Mouse (Mus musculus) left cerebral cortex, adult 9 months (tissue): ENCODE data around the gene Il10rb.
"Not testable (repeated sequence)": the region's sequence is repeated elsewhere in the genome, so short reads cannot be mapped to it uniquely, and the experiment has no call there.

Experiments used
- DNase-seq, 2 experiments: peaks; one replicate each; pipeline ENCODE4 v3.0.0; 2022; ENCODE audit warnings: low spot score in 2 of 2

Gene Il10rb

DNA sequence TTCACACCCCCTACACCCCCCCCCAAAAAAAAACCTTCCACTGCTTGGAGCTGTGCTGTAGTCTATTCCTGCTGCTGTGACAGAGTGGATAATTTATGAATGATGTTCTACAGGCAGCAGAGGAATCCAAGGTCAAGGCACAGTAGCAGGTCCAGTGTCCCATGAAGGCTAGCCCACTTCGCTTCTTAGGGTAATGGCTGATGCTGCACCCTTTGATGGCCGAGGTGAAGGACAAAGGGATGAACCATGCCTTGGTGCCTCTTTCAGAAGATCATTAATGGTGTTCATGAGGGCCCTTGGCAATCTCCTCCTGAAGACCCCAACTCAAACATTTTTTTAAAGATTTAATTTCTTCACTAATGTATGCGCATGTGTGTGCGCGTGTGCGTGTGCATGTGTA lies 10.4 kb downstream of the Il10rb start:
- no peak for DNase-seq

DNA sequence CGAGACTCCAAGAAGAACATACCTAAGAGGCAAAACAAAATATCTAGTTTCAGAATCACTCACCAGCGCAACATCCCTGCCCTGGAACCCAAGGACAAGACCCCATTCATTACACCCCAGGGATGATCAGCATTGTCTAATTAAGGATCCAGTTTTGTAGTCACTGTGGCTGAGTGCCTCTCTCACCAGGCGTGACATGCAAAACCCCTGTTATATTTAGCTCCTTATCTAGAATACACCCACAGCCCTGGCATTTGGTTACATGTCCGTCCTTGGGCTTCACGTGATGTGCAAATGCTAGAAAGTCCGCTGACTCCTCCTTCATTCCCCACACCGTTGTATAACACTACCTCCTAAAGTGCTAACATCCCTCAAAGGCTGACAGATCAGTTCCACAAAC lies 11.0 kb downstream of the Il10rb start:
- no peak for DNase-seq

DNA sequence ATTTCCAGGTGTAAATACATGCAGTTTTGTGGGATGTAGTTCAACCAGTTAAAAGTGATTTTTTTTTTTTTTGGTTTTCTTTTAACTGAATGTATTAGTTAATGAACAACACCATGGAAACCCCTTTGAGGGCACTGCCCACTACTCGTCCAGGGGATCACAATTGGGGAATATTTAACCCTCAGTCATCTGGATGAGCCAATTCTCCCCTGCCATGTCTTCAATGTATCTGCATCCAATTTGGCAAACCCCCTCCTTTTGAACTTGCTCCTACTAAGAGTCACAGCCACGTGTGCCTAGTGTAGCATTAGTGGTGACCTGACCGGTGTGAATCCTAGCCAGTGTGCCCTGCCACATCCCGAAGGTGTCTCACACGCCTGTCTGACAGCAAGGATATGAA lies 12.6 kb downstream of the Il10rb start:
- DNase-seq = no peak

DNA sequence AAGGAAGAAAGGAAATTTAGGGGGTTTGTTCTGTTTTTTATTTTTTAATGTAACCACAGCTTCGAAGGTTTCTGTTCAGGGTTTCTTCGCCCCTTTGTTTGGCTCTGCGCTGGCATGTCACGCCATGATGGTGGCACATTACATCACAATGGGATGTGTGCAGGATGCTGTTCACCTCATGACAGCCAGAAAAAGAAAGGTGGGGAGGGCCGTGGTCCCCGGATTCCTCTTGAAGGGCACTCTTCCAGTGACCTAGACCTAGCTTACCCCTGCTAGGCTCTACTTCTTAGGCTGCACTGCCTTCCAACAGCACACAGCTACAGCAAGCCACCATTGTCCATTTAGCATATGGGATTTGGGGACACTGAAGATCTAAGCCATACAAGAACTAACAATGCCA lies 19.9 kb downstream of the Il10rb start:
- DNase-seq = no peak

DNA sequence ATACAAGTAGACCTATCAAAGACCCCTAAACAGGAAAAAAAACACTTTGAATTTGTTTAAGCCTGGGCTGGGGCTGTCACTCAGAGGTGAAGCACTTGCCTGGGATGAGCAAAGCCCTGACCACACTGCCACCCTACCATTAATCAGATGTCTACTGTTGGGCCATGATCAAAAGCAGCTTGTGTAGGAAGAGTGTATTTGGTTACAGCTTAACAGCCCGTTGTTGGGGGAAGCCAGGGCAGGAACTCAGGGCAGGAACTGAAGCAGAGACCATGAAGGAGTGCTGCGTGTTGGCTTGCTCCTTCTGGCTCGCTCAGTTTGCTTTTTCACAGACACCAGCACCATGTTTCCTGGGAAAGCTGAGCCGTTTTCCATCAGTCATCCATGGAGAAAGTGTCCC lies 20.6 kb downstream of the Il10rb start:
- DNase-seq = no peak

DNA sequence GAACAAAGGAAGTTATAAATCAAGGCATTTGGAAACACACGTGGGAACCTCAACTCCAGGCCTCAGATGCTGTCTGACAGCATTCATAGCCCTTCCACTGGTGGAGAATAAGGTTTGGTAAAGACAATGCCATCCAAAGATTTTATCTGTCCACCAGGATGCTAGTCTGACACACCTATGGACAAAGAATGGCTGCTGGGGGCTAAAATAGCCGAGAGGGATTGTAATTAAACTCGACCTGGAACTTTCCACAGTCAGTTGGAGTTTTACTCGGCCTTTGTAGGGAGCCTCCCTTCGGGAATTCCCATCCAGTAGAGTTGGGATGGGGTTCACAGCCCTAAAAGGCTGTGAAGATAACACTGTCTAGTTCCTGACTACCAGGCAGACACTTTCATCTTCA lies 21.5 kb downstream of the Il10rb start:
- no peak for DNase-seq

DNA sequence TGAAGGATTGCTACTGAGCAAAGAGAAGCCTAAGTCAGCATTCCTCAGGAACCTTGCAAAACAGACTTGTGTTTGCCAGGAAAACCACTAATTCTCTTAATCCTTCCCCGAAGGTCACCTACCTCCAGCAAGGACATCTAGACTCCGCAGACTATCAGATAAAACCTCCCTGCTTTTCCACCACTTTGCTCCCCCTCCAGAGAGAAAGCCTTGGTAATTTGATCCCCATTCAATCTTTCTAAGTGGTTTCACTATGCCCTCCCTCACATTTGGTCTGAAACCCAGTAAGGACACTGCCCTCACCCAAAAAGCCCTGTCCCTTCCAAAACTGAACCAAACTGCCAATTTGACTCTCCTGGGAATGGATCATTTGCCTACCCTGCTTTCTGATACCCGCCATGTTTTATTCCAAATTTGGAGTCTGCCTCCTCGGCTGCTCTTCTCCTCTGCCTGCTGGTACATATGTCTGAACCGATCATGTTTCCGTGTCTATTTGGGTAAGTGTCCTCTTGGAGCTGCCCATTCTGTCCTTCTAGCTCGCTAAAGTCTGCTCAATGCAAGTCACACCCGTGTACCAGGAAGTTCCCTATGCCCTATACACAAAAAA lies 22.4 kb downstream of the Il10rb start:
- no peak for DNase-seq

DNA sequence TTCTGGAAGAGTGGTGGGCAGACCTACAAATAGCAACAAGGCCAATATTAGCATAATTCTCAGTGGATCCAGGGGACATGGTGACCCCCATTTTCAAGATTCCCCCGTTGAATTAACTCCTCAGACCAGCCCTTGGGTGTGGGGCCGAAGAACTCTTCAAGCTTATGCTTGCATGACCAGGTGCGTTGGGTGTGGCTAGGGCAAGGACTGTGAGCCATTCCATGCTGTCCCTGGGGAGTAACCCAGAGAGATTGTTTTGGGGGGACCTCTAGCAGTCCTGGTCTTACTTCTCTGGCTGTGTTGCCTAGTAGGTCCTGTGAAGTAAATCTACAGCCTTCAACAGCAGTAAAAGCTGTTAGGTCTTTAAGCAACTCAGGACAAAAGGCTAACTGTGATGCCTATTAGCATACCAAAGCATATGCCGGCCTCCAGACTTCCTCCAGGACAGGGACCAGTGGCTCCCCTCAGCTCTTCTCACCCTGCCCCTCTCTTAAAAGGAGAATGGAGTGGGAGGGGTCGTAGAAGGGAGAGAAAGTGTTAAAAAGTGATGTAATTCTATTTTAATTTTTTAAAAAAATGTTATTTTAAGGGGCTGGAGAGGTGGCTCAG lies 26.9 kb downstream of the Il10rb start:
- no peak for DNase-seq

DNA sequence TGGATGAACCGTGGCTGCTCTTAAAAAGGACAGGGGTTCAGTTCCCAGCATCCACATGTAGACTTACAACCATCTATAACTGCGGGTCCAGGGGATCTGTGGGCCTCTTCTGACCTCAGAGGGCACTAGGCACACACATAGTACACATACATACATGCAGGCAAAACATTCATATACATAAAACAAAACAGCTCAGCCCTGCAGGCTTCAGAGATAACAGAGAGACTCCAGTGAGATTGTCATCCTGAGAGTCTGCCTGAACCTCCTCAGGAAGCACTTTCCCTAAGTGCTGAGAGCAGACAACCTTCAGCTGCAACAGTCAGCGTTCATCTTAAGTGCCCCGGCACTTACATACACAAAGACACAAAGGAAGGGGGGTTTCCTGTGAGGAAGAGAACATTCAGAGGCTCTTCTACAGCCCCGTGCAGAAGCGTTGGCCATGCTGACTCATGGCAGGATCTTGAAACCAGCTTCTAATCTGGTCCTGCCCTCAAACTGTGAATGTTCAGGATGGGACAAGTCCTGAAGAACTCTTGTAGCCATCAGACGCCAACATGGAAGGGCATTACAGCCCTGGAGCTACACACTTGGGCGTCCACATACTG lies 27.5 kb downstream of the Il10rb start:
- no peak for DNase-seq

DNA sequence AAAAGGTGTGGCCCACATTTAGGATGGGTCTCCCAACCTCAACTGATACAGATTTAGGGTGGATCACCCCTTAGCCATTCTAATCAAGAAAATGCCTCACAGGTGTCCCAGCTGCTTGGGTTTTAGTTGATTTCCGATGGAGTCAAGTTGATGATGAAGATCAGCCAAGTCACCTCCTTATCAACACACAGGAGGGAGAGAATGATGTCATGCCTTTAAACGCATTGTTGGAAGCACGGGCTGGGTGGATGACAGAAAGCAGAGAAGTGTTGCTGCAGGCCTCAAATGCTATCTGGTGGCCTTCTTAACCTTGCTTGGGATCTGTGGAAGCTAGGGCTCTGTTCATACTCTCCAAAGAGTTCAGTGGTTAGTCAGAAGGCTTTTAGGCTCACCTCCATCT lies 28.2 kb downstream of the Il10rb start:
- DNase-seq = no peak

DNA sequence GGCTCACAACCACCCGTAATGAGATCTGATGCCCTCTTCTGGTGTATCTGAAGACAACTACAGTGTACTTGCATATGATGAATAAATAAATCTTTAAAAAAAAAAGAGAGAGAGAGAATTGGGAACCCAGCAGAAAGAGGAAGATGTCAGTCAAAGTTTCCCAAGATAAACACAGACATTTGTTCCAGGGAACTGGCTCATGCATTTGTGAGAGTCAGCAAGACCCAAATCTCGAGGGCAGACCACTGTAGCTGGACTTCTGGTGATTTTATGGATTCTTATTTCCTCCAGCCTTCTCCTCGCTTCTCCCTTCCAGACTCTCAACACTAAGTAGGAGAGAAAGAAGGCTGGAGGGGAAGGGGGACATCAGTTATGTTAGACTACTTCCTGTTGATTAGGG lies 32.1 kb downstream of the Il10rb start:
- DNase-seq = no peak

DNA sequence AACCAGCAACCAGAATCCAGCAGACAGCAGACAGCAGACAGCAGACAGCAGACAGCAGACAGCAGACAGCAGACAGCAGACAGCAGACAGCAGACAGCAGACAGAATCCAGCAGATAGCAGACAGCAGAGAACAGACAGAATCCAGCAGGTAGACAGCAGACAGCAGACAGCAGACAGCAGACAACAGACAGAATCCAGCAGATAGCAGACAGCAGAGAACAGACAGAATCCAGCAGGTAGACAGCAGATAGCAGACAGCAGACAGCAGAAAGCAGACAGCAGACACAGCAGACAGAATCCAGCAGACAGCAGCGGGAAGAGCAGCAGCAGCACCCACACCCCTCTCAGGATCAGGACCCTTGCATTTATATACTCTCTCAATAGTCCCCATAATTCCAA lies 32.6 kb downstream of the Il10rb start:
- DNase-seq = not testable (repeated sequence)

DNA sequence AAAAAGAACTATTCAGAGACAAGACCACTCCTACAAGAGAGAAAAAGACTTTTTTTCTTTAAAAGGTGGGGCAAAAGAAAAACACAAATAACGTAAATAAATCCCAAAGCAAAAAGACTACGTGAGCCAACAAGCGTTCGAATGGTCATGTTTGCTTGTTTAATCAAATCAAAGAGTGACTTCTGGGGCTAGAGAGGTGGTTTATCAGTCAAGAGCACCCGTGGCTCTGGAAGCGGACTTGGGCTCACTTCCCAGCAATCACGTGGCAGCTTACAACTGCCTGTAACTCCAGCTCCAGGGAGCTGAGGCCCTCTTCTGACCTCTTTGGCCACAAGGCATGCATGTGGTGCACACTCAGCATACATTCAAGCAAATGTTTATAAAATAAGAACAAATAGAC lies 35.4 kb downstream of the Il10rb start:
- DNase-seq = no peak

DNA sequence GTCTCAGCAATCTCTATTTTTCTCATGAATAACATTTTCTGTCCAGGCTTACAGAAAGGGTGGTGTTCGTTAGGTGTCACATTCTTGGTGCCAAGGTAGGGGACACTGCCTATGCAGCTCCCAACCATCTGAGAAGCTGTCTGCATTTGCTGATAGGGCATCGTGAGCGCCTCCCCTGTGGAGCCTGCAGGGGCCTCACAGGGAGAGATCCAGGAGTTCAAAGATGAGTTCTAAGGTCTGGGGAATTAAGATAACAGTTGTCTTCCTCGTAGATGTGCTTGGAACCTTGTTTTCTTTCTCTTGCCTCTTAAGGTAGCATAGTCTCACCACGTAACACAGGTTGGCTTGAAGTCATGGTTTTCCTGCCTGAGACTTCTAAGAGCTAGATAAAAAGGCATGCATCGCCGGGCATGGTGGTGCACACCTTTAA lies 35.9 kb downstream of the Il10rb start:
- no peak for DNase-seq

DNA sequence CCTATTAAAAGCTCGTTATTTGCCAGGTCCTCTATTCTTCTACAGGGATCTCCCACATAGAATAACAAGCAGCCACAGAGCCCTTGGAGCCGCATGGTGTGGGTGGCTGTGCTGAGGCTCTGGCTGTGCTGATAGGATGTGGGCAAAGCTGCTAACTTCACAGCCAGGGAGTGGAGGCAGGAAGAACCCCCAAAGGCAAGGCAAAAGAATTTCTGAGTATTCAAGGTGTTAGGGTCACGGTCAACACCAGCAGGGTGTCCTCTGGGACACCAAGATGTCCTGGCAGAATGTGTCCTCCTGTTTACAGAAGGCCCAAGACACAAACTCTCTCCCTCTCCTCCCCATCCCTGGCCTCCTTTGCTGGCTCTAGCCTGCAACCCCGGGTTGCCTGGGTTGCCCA lies 36.5 kb downstream of the Il10rb start:
- peak in 1 of 2 experiments; percentile 26 for DNase-seq

DNA sequence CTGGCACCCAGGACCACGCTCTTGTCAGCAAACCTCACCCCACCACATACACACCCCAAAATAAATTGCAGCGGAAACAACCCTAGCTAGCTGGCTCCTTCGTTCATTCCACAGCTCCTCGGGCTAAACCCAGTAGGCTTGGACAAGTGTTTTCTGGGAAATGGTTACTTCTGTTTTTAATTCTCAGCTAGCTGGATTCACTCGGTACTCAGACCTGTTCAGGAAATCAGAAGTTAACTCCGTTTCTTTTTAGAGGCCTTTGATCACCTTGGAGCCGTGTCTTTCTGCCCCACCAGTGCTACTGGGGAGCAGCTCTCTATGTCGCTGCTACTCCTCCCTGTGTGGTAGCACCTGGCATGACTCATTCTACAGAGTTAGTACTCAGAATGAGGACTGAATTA lies 37.2 kb downstream of the Il10rb start:
- DNase-seq = no peak

DNA sequence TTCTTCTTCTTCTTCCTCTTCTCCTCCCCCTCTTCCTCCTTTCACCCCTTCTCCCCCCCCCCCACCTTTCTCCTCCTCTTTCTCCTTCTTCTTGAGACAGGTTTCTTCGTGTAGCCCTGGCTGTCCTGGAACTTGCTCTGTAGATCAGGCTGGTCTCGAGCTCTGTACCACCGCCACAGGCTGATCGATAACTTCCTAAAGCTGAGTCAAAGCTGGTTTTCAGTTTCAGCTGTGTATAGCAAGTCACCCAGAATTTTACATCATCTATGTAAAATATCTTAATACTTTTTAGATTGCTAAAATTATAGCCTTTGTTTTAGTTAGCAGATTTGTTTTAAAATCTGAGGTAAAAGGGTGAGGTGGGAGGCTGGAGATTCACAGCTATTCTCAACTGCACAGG lies 38.9 kb downstream of the Il10rb start:
- no peak for DNase-seq

DNA sequence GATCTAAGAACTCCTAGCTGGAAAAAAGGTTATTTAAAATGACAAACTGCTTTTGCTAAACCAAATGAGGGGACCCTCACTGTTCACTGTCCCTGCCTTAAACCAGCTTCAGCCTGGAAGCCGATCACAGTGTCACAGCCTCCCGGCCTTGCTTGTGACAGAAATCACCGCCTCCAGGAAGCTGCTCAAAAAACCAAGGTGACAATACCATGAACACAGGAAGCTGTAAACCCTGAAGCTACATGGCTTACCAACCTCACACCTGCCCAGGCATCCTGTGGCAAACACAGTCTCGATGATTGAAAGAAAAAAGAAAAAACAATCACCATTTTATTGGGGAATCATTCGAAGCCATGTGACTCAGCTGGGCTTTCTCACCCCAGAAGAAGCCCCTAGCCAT lies 39.6 kb downstream of the Il10rb start:
- DNase-seq = no peak

DNA sequence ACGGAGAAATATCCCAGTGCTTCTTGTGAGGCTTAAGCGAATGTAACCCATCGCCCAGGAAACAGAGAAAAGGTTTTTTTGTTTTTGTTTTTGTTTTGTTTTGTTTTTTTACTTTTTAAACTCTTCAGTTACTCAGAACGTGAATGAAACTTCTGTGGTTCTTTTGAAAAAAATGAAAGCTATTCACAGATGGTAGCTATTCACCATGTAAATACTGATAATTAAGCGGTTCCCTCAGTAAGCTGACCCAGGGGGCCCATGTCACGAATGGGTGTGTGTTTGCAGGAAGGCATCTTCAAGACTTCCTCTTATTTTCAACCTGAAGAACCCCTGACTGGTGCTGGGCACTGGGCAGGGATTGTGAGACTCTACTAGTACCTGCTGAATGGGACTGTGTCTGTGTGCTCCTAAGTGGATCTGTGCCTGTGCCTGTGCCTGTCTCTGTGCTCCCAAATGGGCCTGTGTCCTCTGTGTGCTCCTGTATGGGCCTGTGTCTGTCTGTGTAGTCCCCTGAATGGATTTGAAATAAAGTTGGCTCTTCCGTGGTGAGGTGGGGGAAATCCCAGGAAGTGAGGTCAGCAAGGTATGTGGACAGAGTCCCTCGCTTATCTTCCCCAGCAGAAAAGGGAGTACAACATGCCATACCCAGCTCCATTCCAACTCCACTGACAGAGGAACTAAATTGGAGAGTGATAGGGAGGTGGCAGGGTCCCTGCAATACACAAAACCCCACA lies 41.0 kb downstream of the Il10rb start:
- no peak for DNase-seq

DNA sequence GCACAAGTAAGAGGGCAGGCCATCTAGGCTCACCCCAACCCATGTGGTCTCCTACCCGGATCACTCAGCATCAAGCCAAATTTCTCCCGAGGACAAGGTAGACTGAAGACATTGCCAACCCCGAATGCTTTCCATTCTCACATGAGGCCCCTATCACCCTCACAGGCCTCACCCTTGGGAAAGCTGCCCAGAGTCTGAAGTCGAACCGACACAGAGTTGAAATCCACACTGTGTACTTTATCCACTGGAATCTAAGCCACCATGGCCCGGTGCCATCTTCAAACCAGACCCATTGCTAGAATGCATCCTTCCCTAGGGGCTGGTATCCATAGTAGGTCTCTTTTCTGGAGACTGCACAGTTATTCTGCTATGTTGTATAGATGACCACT lies 41.5 kb downstream of the Il10rb start:
- DNase-seq = no peak

DNA sequence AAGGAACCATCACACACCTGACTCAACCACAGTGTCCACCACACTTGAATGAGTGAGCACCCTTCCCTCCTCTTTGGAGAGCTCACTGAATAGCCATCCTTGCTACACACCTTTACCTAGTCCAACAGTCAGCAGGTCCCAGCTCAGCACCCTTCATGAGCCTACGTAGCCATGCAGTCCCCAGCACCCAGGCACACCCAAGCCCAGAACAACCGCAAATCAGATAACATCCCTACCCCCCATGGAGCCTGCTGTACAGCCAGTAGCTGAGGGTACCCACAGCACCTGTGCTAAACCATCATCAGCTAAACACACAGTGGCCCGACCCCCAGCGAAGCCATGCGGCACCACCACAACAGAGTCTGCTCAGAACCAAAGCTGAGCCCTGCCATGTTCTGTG lies 42.1 kb downstream of the Il10rb start:
- no peak for DNase-seq

DNA sequence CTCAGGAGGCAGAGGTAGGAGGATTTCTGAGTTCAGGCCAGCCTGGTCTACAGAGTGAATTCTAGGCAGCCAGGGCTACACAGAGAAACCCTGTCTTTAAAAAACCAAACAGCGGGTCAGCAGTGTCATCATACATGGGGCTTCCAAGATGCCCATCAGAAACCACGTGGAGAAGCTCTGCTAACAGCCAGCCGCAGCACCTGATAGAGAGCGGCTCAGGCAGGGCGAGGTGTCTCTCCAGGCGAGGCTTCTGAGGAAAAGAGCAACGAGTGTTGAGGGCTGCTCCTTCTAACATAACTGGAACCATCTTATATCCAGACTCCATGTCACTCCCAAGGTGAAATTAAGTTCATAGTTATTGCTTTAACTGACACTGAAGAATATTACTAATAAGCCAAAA lies 42.9 kb downstream of the Il10rb start:
- no peak for DNase-seq
